Mouse (Mus musculus) heart, postnatal 0 days (tissue): ENCODE data around the gene Rasal1. TPM values are rescaled to one million over a fixed set of nuclear protein-coding genes. Genes with fewer than 3 reads are reported as not detected.

Experiments used
- ATAC-seq: fragments of 200-750 bp; cut with Nextera tagmentation; 2 replicates; pipeline ENCODE4 v1.8.0; 2017; ENCODE audit warnings: low read depth, moderate number of reproducible peaks, moderate library complexity; ENCODE audit not compliant: insufficient read depth
- DNase-seq: peaks from one replicate; pipeline ENCODE4 v3.0.0-alpha.2; 2016; ENCODE audit warnings: low spot score
- H3K27ac ChIP-seq: fragments of 300-500 bp; sonication (generic); 2 replicates; pipeline ENCODE4 v1.5.1; 2014; ENCODE audit warnings: low read depth, mild to moderate bottlenecking
- H3K27me3 ChIP-seq: fragments of 300-500 bp; sonication (generic); 2 replicates; pipeline ENCODE4 v1.6.1; 2014; ENCODE audit warnings: low read length, mixed read lengths; ENCODE audit not compliant: control insufficient read depth, insufficient read depth
- H3K36me3 ChIP-seq: fragments of 300-500 bp; sonication (generic); replicated peaks from 2 replicates; pipeline ENCODE4 v1.6.1; 2014; ENCODE audit warnings: low read length, mixed read lengths; ENCODE audit not compliant: control insufficient read depth, insufficient read depth
- H3K4me1 ChIP-seq: fragments of 300-500 bp; sonication (generic); 2 replicates; pipeline ENCODE4 v1.6.1; 2014; ENCODE audit warnings: antibody characterized with exemption; ENCODE audit not compliant: control insufficient read depth, insufficient read depth
- H3K4me2 ChIP-seq: fragments of 300-500 bp; sonication (generic); 2 replicates; pipeline ENCODE4 v1.6.1; 2014; ENCODE audit warnings: low read depth, mild to moderate bottlenecking, low read length, moderate library complexity
- H3K4me3 ChIP-seq: fragments of 300-500 bp; sonication (generic); 2 replicates; pipeline ENCODE4 v1.5.1; 2014; ENCODE audit warnings: low read depth, low read length
- H3K9ac ChIP-seq: fragments of 300-500 bp; sonication (generic); replicated peaks from 2 replicates; pipeline ENCODE4 v1.6.1; 2014; ENCODE audit warnings: low read depth, low read length, mixed read lengths
- H3K9me3 ChIP-seq: fragments of 300-500 bp; sonication (generic); replicated peaks from 2 replicates; pipeline ENCODE4 v1.6.1; 2016; ENCODE audit warnings: low read length; ENCODE audit not compliant: control insufficient read depth
- CTCF ChIP-seq: IDR thresholded peaks from 2 replicates; pipeline ENCODE4 v1.5.1; 2016; ENCODE audit warnings: antibody characterized with exemption, control low read depth, low read depth
- EP300 ChIP-seq: IDR thresholded peaks from 2 replicates; pipeline ENCODE4 v1.6.1; 2016; ENCODE audit warnings: antibody characterized with exemption, low read depth
- whole genome bisulfite sequencing: fragments of 180-500 bp; shearing (Covaris S2); extraction: QIAGEN DNeasy Blood & Tissue Kit; methylation state at CpG from one replicate; pipeline ENCODE4 v1.1.7; 2014; 5-methylcytosine and 5-hydroxymethylcytosine counted together
- polyA plus RNA-seq: library from polyadenylated mRNA; unstranded; fragments of >200 nt; fragmentation: Nextera tagmentation; extraction: Ambion mirVana; gene quantifications from 2 replicates; pipeline ENCODE4 v1.2.1, GENCODE M21; 2015
- total RNA-seq: library from RNA; depleted of rRNA; stranded (reverse); fragments of >200 nt; gene quantifications from 2 replicates; pipeline ENCODE4 v1.2.3, GENCODE M21; 2014; ENCODE audit warnings: low replicate concordance

The Rasal1 gene
- total and polyA plus RNA-seq, 2 experiments from 2014 or later, result not detected

DNA sequence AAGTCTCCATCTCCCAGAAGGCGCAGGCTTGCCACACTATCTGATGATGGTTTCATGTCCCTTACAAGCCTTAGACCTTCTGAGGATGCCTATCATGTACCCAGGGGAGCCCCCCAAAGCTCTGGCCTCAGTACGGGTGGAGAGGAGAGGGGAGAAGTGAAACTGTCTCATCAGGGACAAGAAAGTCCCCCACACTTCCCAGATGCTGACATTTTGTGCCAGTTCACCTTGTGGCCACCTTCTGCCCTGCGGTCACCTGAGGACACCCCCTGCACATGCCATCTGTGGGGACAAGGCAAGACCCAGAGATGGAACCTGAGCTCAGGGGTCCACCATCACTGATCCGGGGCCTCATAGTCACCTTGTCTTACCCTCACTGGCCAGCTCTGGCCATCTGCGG is 39.3 kb downstream of the Rasal1 start:
- Histone ChIP-seq H3K27ac (no peak overlapping the region), H3K4me3 (no peak overlapping the region), H3K27me3 (peaks cover 56% of the 10 kb centered on the region), H3K4me2 (no peak overlapping the region), H3K9ac (no peak overlapping the region), H3K36me3 (no peaks in the 10 kb centered on the region), H3K4me1 (no peaks in the 10 kb centered on the region), H3K9me3 (no peaks in the 10 kb centered on the region)
- TF ChIP-seq CTCF, result no peak
- WGBS, result 80% methylated on average over 5 of the region's 5 CpGs
- ATAC-seq (no peak), DNase-seq (no peak)

DNA sequence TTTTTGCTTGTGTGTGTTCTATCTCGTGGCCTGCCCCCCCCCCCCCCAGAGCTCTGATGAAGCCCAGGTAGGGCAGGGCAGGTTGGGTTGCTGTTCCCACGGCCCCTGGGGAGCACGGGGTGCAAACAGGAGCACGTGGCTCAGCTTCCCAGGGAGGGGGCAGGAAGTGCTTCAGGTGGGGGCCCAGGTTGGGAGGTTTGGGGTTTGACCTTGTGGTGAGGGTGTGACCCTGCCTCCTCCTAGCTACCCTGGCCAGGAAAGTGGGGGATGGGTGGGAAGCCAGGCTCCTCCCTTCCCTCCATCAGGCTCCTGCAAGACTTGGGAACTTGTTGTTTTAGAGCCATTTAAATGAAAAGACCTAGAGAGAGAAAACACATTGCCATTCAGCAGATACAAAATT is 39.8 kb downstream of the Rasal1 start:
- Histone ChIP-seq H3K27me3 (peaks cover 56% of the 10 kb centered on the region), H3K27ac (no peak overlapping the region), H3K9me3 (no peaks in the 10 kb centered on the region), H3K4me3 (no peak overlapping the region), H3K9ac (no peak overlapping the region), H3K36me3 (no peaks in the 10 kb centered on the region), H3K4me1 (no peaks in the 10 kb centered on the region), H3K4me2 (no peak overlapping the region)
- TF ChIP-seq EP300, result no peak
- TF ChIP-seq CTCF, result no peak
- DNase-seq, result no peak
- WGBS, result 32% methylated on average over 4 of the region's 4 CpGs
- no peak for ATAC-seq

DNA sequence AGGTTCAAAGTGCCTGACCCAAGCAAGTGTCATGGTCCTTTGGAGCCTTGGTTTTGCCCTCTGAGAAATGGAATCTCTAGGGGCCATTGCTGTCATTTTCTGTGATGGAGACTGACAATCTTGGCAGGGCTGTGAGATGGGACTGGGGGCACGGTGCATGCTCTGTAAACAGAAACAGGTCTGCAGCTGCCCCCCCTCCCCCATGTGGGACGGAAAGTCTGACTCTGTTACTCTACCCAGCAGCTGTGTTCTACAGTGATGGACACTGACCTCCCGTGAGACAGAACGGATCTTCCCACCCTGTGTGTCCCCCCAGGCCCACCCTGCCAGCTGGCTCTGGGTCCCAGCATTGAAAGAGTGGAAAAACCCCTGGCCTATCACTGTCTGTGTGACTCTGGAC is 41.8 kb downstream of the Rasal1 start:
- Histone ChIP-seq H3K27me3 (peaks cover 57% of the 10 kb centered on the region), H3K9ac (no peak overlapping the region)
- ATAC-seq, result no peak

DNA sequence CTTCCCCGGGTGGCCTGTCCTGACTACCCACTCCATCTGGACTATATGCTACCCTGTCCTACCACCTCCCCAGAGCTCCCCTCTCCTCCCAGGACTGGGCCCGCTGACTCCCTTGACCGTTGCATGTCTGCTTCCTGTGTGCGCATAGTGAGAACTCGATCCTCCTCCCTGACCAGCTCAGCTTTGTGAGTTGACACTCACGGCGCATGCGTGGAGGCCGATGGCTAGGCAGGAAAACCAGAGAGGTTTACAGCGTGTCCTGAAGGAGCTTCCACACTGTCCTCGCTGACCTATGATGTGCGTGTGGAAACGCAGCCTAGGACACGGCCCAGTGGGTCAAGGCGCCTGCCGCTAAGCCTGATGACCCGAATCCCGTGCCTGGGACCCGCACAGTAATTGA is 43.4 kb downstream of the Rasal1 start:
- H3K27me3 ChIP-seq, result peaks cover 64% of the 10 kb centered on the region
- H3K4me3 ChIP-seq, result no peak overlapping the region
- no peaks in the 10 kb centered on the region for H3K9me3 ChIP-seq
- no peak overlapping the region for H3K27ac ChIP-seq
- WGBS, result 60% methylated on average over 19 of the region's 19 CpGs
- H3K9ac ChIP-seq, result no peak overlapping the region
- no peak for TF ChIP-seq CTCF
- no peak for TF ChIP-seq EP300
- ATAC-seq (no peak), DNase-seq (no peak)
- no peaks in the 10 kb centered on the region for H3K36me3 ChIP-seq
- no peaks in the 10 kb centered on the region for H3K4me1 ChIP-seq
- no peak overlapping the region for H3K4me2 ChIP-seq

More for the DNA sequence above, 41.8 kb downstream of the Rasal1 start:
- Histone ChIP-seq H3K4me2 (no peak overlapping the region), H3K9me3 (no peaks in the 10 kb centered on the region), H3K4me1 (no peaks in the 10 kb centered on the region), H3K4me3 (no peak overlapping the region), H3K36me3 (no peaks in the 10 kb centered on the region), H3K27ac (no peak overlapping the region)
- TF ChIP-seq EP300, result no peak
- no peak for TF ChIP-seq CTCF
- DNase-seq, result no peak
- WGBS, result 43% methylated on average over 4 of the region's 4 CpGs

DNA sequence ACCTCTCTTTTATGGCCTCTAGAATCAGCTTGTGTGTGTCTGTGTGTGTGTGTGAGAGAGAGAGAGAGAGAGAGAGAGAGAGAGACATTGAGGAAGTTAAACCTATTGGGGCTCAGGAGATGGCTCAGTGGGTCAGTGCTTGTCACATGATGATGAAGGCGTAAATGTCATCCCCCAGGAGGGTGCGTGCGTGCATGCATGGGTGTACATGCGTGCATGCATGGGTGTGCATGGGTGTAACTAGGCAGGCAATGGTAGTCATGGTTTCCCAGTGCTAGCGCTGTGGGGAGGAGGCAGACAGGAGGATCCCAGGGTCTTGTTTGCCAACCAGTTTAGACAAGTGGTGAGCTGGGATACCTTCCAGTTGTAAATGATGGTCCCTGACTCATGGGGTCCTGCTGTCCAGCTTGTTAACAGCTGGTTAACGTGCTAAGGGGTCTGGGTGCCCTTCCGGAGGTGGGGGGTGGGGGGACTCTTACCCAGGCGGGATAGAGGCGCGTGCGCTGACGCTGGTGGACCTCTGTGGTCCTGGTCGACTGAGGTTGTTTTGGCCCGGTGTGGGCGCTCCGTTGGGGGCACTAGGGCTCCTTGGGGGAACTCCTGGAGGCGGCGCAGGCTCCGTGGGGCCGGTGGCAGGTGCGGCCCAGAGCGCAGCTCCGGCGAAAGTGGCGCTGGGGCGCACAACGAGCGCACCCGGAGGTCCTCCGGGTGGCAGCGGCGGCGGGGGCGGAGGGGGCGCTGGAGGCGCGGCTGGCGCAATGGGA is 45.5 kb downstream of the Rasal1 start:
- Histone ChIP-seq H3K36me3 (no peaks in the 10 kb centered on the region), H3K4me1 (no peaks in the 10 kb centered on the region), H3K9me3 (no peaks in the 10 kb centered on the region), H3K4me2 (peak overlapping the region; percentile 40; the same call in 1 of the 2 replicates), H3K27ac (no peak overlapping the region), H3K4me3 (peak overlapping the region; percentile 22; the same call in 1 of the 2 replicates), H3K9ac (no peak overlapping the region), H3K27me3 (peaks cover 76% of the 10 kb centered on the region)
- WGBS, result 17% methylated on average over 34 of the region's 38 CpGs
- ATAC-seq, result no peak
- no peak for TF ChIP-seq EP300
- DNase-seq, result no peak

DNA sequence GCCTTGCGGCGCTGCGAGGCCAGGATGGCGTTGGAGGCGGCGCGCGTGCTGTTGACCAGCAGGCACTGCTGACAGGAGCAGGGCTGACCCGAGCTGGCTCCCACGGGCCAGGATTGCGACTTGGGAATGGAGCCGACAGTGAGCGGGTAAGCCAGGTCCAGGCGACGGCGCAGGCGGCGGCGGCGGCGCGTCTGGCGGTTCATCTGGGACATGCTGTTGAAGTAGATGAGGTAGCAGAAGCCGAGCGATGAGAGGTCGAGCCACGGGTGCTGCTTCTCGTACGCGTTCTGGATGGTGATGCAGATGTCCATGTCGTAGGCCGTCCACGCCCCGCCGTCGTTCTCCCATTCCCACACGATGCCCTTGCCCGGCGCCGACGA is 46.1 kb downstream of the Rasal1 start:
- 2% methylated on average over 41 of the region's 41 CpGs for WGBS
- Histone ChIP-seq H3K9ac (no peak overlapping the region), H3K27me3 (peaks cover 78% of the 10 kb centered on the region), H3K4me2 (peak overlapping the region; percentile 40; the same call in 1 of the 2 replicates), H3K9me3 (no peaks in the 10 kb centered on the region), H3K36me3 (no peaks in the 10 kb centered on the region), H3K27ac (no peak overlapping the region), H3K4me3 (peak overlapping the region; percentile 22; the same call in 1 of the 2 replicates), H3K4me1 (no peaks in the 10 kb centered on the region)
- DNase-seq (no peak), ATAC-seq (no peak)
- no peak for TF ChIP-seq EP300
- no peak for TF ChIP-seq CTCF
